Mouse (Mus musculus) spleen, adult 2 months (tissue): ENCODE measurements around the gene Gse1. TPM values are rescaled to one million over a fixed set of nuclear protein-coding genes. Genes with fewer than 3 reads are reported as not detected.

Experiments
- DNase-seq, 2 experiments: peaks; one replicate each; pipeline versions ENCODE4 v3.0.0 to v3.0.0-alpha.2; 2012 to 2021; ENCODE audit warnings: low spot score in 2 of 2, low read depth in 1 of 2
- H3K27ac ChIP-seq: fragments of 200-500 bp; 2 replicates; pipeline ENCODE4 v1.5.1; 2012; ENCODE audit warnings: low read length, inconsistent platforms; ENCODE audit not compliant: insufficient read depth
- H3K27me3 ChIP-seq: fragments of 200-500 bp; 2 replicates; pipeline ENCODE4 v1.6.1; 2012; ENCODE audit warnings: mild to moderate bottlenecking, moderate library complexity, low read length, inconsistent platforms; ENCODE audit not compliant: control insufficient read depth, insufficient read depth
- H3K36me3 ChIP-seq: fragments of 200-500 bp; 2 replicates; pipeline ENCODE4 v1.6.1; 2012; ENCODE audit warnings: mild to moderate bottlenecking, low read length, inconsistent platforms; ENCODE audit not compliant: control insufficient read depth, insufficient read depth
- H3K4me1 ChIP-seq: fragments of 200-500 bp; 2 replicates; pipeline ENCODE4 v1.6.1; 2011; ENCODE audit warnings: inconsistent platforms; ENCODE audit not compliant: control insufficient read depth, insufficient read depth, insufficient read length
- H3K4me3 ChIP-seq: fragments of 200-500 bp; 2 replicates; pipeline ENCODE4 v1.5.1; 2011; ENCODE audit warnings: mild to moderate bottlenecking, inconsistent platforms; ENCODE audit not compliant: insufficient read depth, insufficient read length; ENCODE audit errors: extremely low read depth
- CTCF ChIP-seq: fragments of 200-500 bp; IDR thresholded peaks from 2 replicates; pipeline ENCODE4 v1.5.1; 2011; ENCODE audit warnings: mild to moderate bottlenecking, inconsistent platforms; ENCODE audit not compliant: insufficient read depth, insufficient read length, insufficient replicate concordance; ENCODE audit errors: extremely low read depth
- POLR2A ChIP-seq: fragments of 200-500 bp; IDR thresholded peaks from 2 replicates; pipeline ENCODE4 v1.6.1; 2011; ENCODE audit warnings: low read depth, low read length, inconsistent platforms
- WGBS: fragments of 180-500 bp; shearing (Covaris S2); methylation state at CpG from one replicate; pipeline ENCODE4 v1.1.7; 2018; 5-methylcytosine and 5-hydroxymethylcytosine counted together
- polyA plus RNA-seq: library from polyadenylated mRNA; depleted of rRNA; stranded (reverse); fragments of >200 nt; gene quantifications from 2 replicates; pipeline ENCODE4 v1.2.3, GENCODE M21; 2012

The Gse1 gene
- polyA plus RNA-seq, 1 experiment: 39.2 TPM

GRCm38 (mm10) chr8:120307103-120307502, 78.8 kb downstream of the Gse1 start:
- H3K27ac ChIP-seq: no peak overlapping the region
- H3K4me1 ChIP-seq: peaks cover 3% of the 10 kb centered on the region; the same call in 1 of the 2 replicates
- TF ChIP-seq POLR2A (no peak), CTCF (no peak)
- H3K4me3 ChIP-seq: no peak overlapping the region
- DNase-seq: no peak
- H3K27me3 ChIP-seq: no peaks in the 10 kb centered on the region
- 8% methylated on average over 16 of the region's 16 CpGs for WGBS
- H3K36me3 ChIP-seq: no peaks in the 10 kb centered on the region

GRCm38 (mm10) chr8:120307528-120307927, 79.3 kb downstream of the Gse1 start:
- WGBS: 47% methylated on average over 11 of the region's 11 CpGs
- TF ChIP-seq CTCF (no peak), POLR2A (no peak)
- no peaks in the 10 kb centered on the region for H3K36me3 ChIP-seq
- no peaks in the 10 kb centered on the region for H3K27me3 ChIP-seq
- DNase-seq: no peak
- no peak overlapping the region for H3K27ac ChIP-seq
- no peak overlapping the region for H3K4me3 ChIP-seq
- H3K4me1 ChIP-seq: peaks cover 7% of the 10 kb centered on the region; the same call in 1 of the 2 replicates

- Histone ChIP-seq H3K4me1 (peaks cover 7% of the 10 kb centered on the region; the same call in 1 of the 2 replicates), H3K27me3 (no peaks in the 10 kb centered on the region), H3K36me3 (no peaks in the 10 kb centered on the region), H3K4me3 (no peak overlapping the region), H3K27ac (no peak overlapping the region)
- no peak for DNase-seq
- no peak for TF ChIP-seq POLR2A
- no peak for TF ChIP-seq CTCF
- WGBS: 91% methylated on average over 8 of the region's 8 CpGs
These were observed 79.9 kb downstream of the Gse1 start for GRCm38 (mm10) chr8:120308131-120308530.

- Histone ChIP-seq H3K36me3 (no peaks in the 10 kb centered on the region), H3K4me1 (peaks cover 7% of the 10 kb centered on the region; the same call in 1 of the 2 replicates), H3K27ac (no peak overlapping the region), H3K4me3 (no peak overlapping the region), H3K27me3 (no peaks in the 10 kb centered on the region)
- no peak for TF ChIP-seq POLR2A
- WGBS: 67% methylated on average over 9 of the region's 9 CpGs
- no peak for DNase-seq
These were observed 80.3 kb downstream of the Gse1 start for GRCm38 (mm10) chr8:120308553-120308952.

DNA sequence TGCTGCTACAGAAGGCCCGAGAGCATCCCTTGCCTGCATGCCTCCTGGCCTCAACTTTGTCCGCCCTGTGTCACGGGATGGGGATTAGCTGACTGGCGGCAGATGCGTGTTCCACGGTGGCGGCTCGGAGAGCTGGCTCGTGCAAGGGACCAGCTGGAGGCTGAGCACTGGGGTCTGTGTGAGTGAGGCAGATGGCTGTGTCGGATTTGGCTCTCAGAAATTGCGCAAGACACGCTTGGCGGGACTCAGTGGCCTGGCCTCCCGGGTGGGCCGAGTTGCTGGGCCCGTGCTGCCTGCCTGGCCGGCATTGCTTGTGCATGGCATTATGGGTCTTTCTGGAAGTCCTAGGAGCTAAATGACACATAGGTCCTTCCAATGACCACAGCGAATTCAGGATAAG, 81.1 kb downstream of the Gse1 start:
- H3K4me3 ChIP-seq: no peak overlapping the region
- H3K36me3 ChIP-seq: no peaks in the 10 kb centered on the region
- peaks cover 7% of the 10 kb centered on the region; the same call in 1 of the 2 replicates for H3K4me1 ChIP-seq
- no peak overlapping the region for H3K27ac ChIP-seq
- WGBS: 92% methylated on average over 18 of the region's 18 CpGs
- TF ChIP-seq CTCF (no peak), POLR2A (no peak)
- DNase-seq: no peak
- H3K27me3 ChIP-seq: no peaks in the 10 kb centered on the region

DNA sequence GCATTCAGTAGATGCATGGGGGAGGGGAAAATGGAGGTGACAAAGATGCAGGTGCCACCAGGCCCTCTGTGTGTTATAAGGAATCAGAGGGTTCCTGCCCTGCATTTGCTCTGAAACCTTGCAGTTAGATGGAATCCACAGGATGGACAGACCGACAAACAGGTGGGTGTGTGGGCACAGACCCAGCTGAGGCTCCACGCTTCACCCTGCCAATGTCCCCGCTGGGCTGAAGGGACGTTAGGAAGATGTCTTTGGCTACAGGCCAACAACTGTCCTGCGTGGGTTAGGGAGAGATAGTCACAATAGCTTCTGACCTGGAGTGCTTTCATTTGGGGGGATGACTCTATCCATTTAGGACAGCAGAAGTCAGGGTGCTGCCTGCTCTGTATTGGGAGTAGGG, 81.8 kb downstream of the Gse1 start:
- DNase-seq: no peak
- Histone ChIP-seq H3K27ac (no peak overlapping the region), H3K36me3 (no peaks in the 10 kb centered on the region), H3K4me1 (peaks cover 7% of the 10 kb centered on the region; the same call in 1 of the 2 replicates), H3K4me3 (no peak overlapping the region), H3K27me3 (no peaks in the 10 kb centered on the region)
- 71% methylated on average over 5 of the region's 5 CpGs for WGBS
- no peak for TF ChIP-seq CTCF

GRCm38 (mm10) chr8:120312452-120312851, 84.2 kb downstream of the Gse1 start:
- H3K4me1 ChIP-seq: peaks cover 5% of the 10 kb centered on the region; the same call in 1 of the 2 replicates
- H3K27me3 ChIP-seq: no peaks in the 10 kb centered on the region
- TF ChIP-seq POLR2A: no peak
- TF ChIP-seq CTCF: no peak
- no peak for DNase-seq
- H3K4me3 ChIP-seq: no peak overlapping the region
- no peak overlapping the region for H3K27ac ChIP-seq
- 31% methylated on average over 4 of the region's 4 CpGs for WGBS
- no peaks in the 10 kb centered on the region for H3K36me3 ChIP-seq
